Mouse (Mus musculus) right cerebral cortex, adult 2 months (tissue): ENCODE measurements around the gene Spo11.

Source experiments
- DNase-seq, 2 experiments: peaks; one replicate each; pipeline ENCODE4 v3.0.0; 2021 to 2022; ENCODE audit warnings: low spot score in 2 of 2

Gene Spo11

GRCm38 (mm10) chr2:172958579-172958978 is 18.9 kb upstream of the Spo11 start:
- DNase-seq: no peak

- DNase-seq: no peak
Measured at GRCm38 (mm10) chr2:172959006-172959768, 18.3 kb upstream of the Spo11 start.

GRCm38 (mm10) chr2:172960350-172960749 is 17.1 kb upstream of the Spo11 start:
- DNase-seq: no peak

- no peak for DNase-seq
Measured at GRCm38 (mm10) chr2:172961211-172961610, 16.3 kb upstream of the Spo11 start.

- no peak for DNase-seq
Measured at GRCm38 (mm10) chr2:172965249-172965648, 12.3 kb upstream of the Spo11 start.

- no peak for DNase-seq
Measured at GRCm38 (mm10) chr2:172966480-172966879, 11.0 kb upstream of the Spo11 start.

GRCm38 (mm10) chr2:172971865-172972264 is 5.6 kb upstream of the Spo11 start:
- DNase-seq: no peak

- DNase-seq: no peak
Measured at GRCm38 (mm10) chr2:172973806-172974565, 3.5 kb upstream of the Spo11 start.

- no peak for DNase-seq
Measured at GRCm38 (mm10) chr2:172974701-172975100, 2.8 kb upstream of the Spo11 start.

- DNase-seq: no peak
Measured at GRCm38 (mm10) chr2:172975159-172975558, 2.3 kb upstream of the Spo11 start.

GRCm38 (mm10) chr2:172976661-172977238 is 750 bp upstream of the Spo11 start:
- DNase-seq: no peak

- no peak for DNase-seq
Measured at GRCm38 (mm10) chr2:172978131-172978633, 682 bp downstream of the Spo11 start.

- DNase-seq: no peak
Measured at GRCm38 (mm10) chr2:172979666-172980345, 2.3 kb downstream of the Spo11 start.

GRCm38 (mm10) chr2:172982776-172983561 is 5.5 kb downstream of the Spo11 start:
- DNase-seq: no peak

GRCm38 (mm10) chr2:172990161-172990560 is 12.7 kb downstream of the Spo11 start:
- no peak for DNase-seq

GRCm38 (mm10) chr2:172996207-172996606 is 18.7 kb downstream of the Spo11 start:
- peak; percentile 84 to 88 for DNase-seq

- DNase-seq: no peak
Measured at GRCm38 (mm10) chr2:172997748-172998147, 20.2 kb downstream of the Spo11 start.

GRCm38 (mm10) chr2:172998478-172998877 is 21.0 kb downstream of the Spo11 start:
- no peak for DNase-seq

GRCm38 (mm10) chr2:172999630-173000284 is 22.3 kb downstream of the Spo11 start, which contains the start of gene Rae1:
Gene Rae1 (plus strand): TSS chr2:173000117.
- peak; percentile 99 for DNase-seq

- no peak for DNase-seq
Measured at GRCm38 (mm10) chr2:173000285-173000652, 22.8 kb downstream of the Spo11 start.

GRCm38 (mm10) chr2:173000921-173001320 is 23.4 kb downstream of the Spo11 start:
- DNase-seq: no peak
